Mouse (Mus musculus) adrenal gland, postnatal 25 days (tissue): ENCODE results near the gene Trim9. TPM values are rescaled to one million over a fixed set of nuclear protein-coding genes. Genes with fewer than 3 reads are reported as not detected.

Experiments
- DNase-seq: peaks from one replicate; pipeline ENCODE4 v3.0.0; 2021; ENCODE audit warnings: mixed read lengths
- long read RNA-seq: library from polyadenylated mRNA; stranded (forward); transcript quantifications from one replicate; pipeline ENCODE4 v2.0.0, GENCODE M21; 2021
- total RNA-seq: library from RNA; stranded (reverse); gene quantifications from 2 replicates; pipeline ENCODE4 v1.2.3, GENCODE M21; 2021

Gene Trim9
- 1.5 and 2.3 TPM in 2 replicates for total RNA-seq
- long read RNA-seq, partial matches to known transcripts = 1 of 1 reads
- long read RNA-seq, other reads (novel, unspliced or antisense) = 0 of 1 reads

DNA sequence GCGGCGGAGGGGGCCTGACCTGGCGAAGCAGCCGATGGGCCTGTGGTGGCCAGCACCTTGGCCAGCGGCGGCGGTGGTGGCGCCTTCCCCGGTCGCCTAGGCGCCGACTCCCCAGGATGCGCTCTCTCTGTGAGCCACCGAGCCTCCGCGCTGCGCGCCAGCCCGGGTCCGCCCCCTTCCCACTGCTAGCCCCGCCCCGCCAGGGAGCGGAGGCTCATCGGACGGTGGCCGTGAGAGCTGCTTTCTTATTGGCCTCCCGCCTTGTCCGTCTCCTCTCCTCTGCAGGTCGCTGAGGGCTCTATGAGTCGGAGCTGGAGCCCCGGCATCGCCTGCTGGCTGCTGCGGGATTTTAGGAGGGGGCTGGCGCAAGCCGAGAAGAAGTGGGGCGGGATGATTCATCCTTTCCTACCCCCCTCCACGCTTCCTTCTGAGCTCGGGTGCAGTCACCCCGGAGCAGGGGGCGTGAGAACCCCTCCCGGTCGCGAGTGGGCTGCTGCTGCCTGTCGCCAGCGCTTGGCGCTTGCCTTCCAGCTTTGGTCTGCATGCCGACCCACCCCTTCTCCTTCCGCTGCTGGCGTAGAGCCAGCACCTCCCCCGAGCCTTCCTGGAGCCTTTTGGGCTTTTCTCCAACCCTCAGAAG lies at the start of gene Trim9:
Gene Trim9 (minus strand): TSS at position 413 of the 640 bp plus-strand sequence.
- DNase-seq = peak; percentile 97

DNA sequence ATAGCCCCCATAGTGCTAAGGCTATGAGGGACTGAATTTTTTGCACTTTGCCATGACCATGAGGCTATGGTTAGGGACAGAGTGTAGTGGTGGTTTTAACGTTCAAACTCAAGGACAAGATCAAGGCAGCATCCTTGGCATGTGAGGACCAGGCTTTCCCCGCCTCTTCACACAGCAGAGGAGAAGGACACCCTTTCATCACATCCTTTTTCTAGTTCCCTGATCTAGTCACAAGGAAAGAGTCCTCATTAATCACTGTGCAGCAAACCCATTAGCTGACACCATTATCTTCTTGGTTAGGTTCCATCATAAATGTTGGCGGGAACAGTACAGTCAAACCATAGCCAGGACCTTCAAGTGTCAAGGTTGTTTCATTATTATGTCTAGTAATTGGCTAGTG lies 47.6 kb upstream of the Trim9 start:
- no peak for DNase-seq

DNA sequence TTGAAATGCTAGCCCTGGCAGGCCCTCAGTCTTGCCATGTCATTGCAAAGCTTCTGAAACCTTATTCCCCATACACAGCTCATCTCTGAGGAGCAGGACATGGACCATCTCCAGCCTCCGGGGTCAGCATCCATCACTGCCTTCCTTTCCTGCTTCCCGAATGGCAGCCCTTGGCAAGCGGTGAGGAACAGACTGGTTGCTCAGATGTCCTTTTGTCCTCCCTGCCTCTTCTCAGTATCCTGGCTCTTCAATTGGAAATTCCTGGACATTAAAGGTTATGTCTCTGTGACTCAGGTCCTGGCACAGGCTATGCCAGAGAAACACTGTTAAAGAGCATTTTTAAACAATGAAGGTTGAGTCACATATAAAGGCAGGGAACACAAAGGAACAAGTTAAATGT lies 43.8 kb upstream of the Trim9 start:
- peak; percentile 18 for DNase-seq

DNA sequence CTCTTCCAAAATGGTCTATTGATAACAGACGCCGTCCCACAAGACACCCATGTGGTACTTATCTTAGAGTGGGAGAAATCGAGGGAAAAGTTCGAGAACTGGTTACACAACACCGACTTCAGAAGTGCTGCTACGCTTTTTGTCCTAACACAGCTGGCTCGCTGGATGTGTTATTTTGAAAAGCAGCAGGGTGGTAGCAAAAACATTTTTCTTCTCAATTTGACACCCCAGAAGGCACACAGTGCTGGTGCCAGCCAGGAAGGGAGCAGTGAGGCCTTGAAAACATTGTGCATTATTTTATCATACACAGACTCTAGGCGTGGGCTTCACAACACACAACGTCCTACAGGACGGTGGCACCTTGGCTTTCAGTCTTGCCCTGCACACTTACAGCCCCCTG lies 27.6 kb upstream of the Trim9 start:
- no peak for DNase-seq

DNA sequence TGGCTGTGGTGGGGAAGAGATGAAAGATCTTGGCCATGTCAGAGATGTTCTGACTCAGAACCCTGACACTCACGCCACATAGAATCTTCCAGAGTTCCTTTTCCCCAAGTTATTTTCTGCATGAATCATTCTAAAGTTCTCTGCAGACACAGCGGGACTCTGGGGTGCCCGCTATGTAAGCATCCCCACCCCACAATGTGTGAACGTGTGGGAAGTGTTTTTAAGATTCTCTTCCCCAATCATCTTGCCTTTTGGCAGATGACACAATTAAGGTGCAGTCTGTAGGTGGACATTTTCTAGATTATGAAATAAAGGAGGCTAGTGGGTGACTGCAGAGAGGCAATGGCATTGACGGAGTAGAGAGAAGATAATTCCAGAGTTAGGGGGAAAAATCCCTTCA lies 25.5 kb upstream of the Trim9 start:
- no peak for DNase-seq

DNA sequence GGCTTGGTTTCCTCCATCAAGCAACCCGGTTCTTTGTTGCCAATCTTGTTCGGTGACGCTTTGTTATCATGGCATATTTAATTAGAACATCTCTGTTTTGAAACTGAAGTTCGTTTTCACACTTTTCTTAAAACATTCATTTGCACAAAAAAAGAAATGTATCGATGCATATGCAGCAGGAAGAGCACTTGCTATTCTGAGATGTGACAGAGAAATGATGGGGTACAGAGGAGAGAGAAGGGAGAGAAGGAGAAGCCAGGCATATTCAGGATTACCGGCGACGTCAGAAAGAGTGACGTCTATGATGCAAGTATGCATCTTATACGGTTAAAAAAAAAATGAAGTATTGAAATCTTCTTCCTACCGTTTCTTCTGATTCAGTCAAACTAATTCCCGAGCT lies 21.9 kb upstream of the Trim9 start:
- DNase-seq = no peak

DNA sequence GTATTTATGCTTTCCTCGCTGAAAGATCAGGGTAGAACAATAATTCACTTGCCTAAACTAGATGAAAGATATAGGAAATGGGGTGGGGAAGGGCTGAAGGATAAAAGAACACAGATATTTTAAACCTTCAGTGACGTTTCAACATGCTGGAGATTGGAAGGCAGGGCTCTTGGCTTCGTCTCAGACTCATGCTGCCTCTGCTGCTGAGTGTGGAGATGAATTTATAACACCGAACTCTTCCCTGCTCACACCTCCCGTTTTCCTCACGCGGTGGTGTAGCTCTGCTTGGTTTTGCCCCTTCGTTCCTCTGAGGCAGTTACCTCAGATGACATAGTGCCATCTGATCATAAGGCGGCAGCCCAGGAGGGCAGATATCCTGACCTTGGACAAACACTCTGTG lies 21.4 kb upstream of the Trim9 start:
- no peak for DNase-seq

DNA sequence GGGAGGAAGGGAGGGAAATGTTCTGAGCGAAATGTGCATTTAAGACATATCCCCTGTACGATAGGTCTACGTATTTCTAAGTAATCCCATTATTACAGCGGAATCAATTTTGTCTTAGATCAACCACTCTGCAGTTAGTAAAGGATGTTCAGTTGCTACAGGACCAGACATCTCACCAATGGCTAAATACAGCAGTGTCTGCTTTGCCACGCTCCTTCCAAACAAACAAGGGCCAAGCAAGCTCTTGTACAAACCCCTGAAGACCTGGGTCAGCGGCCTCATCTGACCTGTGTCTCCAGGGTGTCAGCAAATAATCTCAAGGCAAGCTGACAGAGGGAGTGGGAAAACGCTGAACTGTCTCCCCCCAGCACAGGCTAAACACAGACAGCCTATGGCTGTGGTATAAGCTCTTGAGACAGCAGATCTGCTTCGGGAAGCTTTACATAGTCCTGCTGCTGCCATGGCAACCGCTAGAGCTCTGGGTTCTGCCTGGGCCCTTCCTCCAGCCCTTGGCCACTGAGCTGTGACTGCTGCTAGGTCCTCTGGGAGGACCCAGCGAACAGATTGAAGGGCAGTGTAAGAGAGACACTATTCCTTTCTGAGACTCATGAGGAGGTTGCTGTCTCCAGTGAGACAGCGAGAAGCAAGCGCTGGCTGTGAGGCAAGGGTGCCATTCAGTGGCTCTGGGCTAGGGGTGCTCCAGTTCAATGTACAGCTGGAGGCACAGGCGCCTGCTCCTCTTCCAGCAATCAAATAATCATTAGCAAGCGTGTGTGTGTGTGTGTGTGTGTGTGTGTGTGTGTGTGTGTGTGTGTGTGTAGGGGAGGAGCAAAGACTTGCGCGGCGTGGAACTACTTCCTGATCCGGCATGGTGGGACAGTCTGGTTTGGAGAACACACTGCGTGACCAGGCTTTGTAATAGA lies 20.2 kb upstream of the Trim9 start:
- peak; percentile 21 for DNase-seq

DNA sequence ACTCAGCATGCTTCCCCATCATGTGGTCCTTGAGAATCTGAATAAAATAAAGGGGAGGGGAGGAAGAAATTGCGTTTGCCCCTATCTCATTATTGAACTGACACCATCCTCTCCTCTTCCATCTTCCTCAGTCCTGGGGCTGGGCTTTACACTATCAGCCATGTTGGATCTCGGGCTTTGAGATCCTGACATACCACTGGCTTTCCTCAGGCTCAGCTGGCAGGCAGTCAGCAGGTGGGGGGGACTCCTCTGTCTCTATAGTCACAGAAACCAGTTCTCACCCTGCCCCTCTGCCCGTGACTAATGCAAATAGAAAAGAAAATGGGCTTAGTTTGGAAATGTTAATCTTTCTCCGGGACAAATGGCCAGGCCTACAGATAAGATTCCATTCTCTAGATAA lies 15.6 kb upstream of the Trim9 start:
- no peak for DNase-seq

DNA sequence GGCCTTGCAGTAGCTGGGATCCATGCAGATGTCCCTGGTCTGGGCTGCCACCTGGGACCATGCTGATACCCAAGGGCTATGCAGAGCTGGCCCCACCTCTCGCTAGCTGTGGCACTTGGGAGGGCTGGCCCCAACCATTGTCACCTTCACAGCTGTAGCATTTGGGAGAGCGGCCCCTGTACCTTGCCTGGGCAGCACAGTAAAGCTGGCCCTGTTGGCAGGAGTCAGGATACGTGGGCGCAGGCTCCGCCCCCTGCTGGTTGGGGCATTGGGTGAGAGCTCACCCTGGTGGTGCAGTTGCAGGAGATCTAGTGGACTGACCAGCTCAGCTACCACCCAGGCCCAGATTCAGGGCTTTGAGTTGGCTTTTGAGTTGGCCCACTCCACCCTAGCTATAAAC lies 12.9 kb upstream of the Trim9 start:
- DNase-seq = peak; percentile 6

DNA sequence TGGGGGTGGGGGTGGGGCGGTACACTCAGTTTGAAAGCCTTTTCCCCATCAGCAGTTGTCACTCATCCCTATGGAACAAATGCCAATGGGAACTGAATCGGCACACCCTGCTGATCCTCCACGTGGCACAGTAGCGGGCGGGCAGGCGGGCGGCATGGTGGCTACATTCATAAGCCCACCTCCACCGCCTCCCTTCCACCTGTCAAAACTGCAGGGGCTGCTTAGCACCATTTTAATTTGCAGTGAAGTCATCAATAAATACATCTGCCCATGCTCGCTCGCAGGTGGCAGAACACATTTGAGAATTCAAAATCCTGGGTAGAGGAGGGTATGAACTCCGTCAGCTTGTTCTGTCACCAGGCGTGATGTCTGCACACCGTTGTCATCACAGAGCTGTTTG lies 12.0 kb upstream of the Trim9 start:
- DNase-seq = no peak

DNA sequence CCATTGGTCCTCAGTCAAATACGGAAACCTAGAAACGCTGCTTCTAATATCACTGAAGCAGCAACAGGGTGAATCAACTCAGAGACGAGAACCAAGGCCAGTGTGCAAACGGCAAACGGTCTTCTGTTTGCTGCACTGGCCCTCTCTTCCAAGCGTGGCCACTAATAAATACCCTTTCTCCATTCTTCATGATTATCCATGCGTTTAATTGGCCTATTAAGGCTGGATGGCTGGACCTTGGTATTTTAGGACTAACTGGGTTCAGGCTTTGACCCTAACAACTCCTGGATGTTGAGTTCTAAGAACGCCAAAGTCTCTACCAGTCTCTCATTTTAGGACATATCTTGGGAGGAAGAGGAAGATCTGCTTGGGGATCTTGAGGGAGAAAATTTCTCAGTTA lies 7.5 kb upstream of the Trim9 start:
- no peak for DNase-seq

DNA sequence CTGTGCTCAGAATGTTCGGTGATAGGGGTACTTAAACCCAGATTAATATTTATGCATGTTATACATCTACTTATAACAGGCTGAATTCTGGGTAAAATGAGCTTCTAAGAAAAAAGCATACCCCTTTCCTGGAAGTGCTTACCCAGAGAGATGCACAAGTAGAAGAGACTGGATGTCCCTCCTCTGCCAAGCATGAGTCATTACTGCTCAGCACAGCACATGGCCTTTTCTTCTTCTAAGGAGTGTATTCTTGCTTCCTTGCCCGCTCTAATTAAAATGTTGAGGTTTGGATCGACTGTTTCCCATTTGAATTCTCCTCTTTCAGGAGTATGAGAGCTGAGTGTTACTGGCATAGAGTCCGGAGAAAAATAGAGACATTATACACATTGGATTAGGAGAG lies 3.1 kb upstream of the Trim9 start:
- no peak for DNase-seq

DNA sequence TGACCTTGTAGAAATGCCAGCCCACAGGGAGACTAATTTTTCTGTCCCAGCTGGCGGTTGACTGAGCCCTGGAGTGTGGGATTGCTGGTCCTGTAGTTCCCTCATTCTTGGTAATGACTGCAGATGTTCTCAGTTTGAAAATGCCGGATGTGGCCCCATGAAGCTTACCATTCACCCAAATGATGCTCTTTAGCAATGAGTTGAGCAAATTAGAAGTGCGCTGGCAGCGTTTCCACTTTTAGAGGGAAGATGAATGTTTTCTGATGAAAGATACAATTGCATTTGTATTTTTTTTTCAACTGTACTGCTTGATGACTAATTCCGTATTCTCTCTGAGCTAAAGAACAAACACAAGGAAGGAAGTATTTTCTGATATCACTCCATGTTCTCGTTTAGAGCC lies 2.4 kb upstream of the Trim9 start:
- DNase-seq = no peak

DNA sequence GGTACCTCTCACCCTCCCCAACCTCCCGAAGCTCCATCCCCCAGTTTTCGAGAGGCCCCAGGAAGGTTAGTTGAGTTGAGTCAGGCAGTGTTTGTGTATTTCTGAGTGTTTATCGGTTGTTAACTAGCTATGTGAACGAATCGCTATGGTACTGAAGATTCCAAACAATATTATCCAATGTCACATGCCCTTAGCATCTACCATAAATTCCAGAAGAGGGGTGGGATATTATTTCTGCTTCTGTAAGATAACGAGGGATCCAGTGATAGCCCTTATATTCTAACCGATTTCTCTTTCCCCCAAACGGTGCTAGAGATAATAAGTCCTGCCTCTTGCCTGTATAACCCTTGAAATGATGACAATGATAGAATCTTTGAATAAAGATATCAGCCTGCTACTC lies 612 bp upstream of the Trim9 start:
- DNase-seq = no peak

DNA sequence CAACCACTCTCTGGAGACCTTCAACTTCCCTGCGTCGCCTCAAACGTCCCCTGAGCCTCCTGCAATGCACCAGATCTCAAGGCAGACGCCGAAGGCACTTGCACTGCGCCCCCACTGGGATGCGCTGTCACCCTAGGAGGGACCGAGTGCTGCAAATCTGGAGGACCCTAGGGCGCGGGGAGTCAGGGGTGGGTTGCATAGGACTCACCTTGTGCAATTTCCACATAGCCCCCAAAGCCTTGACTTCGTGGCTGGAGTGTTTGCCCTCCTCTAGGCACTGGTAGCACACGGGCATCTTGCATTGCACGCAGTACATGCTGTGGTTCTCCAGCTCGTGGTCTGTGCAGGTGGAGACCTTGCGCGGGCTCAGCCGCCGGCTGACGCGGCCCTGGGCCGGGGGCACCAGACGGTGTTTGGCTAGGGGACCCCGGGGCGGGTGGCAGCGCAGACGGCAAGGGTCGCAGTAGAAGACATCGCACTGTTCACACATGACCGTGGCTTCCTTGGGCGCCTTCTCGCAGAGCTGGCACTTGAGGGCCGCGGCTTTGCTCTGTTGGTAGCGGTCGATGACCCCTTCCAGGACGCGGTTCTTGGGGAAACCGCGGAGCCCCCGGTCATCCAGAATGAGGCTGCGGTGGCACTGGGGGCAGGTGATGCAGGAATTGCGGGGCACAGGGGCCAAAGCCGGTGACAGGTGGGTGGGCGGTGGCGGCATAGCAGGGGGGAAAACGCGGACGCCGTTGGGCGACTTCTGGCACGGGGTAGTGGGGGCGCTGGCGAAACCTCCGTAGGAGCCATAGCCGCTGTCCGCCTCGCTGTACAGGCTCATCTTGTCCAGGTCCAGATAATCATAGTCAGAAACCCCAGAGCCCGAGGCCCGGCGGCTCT lies 1.0 kb downstream of the Trim9 start:
- peak; percentile 39 for DNase-seq

DNA sequence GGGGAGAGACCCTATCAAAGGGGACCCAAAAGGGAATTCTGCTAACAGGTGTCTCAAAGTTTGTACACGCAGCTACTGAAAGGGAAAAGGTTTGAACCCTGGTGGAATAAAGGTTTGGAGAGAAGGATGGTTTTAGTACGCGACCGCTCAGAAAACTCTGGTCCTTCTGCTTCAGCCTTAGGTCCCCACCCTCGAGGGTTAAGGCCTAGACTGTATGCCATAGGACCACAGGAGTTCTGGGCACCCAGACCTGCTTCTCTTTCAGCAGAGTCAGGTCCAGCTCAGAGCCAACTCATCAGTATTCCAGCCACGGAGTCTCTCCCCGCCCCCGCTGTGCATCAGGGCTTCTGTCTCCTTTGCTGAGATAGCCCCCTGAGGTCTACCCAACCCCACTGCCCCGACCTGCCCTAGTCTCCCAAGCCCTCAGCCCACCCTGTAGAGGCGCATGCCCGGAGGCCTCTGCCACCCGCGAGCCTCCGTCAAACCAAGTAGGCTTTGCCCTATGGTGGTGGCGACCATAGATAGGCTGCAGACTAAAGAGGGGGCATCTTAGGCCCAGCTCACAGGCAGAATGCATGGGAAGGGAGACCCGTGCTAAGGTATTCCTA lies 1.8 kb downstream of the Trim9 start:
- DNase-seq = no peak

DNA sequence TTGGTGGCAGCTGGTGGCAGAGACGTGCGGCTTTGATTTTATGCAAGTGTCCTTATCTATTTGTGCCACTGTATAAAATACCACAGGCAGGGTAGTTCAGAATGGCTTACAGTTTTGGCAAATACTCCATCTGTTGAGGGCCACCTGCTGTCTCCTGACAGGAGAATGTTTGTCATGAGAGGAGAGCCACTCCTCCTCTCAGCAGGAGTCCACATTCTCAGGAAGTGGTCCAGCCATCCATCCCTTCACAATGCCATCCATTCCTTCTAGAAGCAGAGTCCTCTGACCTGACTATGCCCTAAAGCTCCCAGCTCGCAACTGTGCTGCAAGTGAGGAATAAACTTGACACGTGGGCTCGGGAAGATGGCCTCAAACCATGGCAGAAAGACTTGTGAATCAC lies 12.2 kb downstream of the Trim9 start:
- DNase-seq = no peak

DNA sequence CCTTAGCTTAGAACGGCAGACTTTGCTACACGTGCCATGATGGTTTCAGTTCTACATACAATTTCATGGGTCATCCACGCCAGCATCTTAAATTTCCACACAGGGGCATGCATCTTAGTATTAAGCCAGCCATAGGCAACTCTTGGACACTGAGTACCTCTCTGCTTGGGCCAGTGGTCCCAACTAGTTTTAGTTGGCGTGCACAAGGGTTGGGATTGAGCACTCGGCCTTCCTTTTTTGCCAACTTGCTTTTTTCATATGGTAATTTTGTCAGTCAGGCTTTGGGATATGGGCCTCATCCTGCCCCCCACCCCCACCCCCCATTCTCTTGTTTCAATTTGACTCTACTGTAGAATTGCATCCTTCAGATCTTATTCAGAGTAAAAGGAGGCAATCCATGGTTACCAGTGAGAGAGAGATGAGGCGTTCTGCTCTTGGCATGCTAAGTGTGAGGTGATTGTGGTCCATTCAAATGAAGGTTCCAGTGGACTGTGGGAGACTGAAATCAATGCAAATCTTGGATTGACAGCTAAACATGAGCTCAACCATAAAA lies 14.1 kb downstream of the Trim9 start:
- DNase-seq = no peak

DNA sequence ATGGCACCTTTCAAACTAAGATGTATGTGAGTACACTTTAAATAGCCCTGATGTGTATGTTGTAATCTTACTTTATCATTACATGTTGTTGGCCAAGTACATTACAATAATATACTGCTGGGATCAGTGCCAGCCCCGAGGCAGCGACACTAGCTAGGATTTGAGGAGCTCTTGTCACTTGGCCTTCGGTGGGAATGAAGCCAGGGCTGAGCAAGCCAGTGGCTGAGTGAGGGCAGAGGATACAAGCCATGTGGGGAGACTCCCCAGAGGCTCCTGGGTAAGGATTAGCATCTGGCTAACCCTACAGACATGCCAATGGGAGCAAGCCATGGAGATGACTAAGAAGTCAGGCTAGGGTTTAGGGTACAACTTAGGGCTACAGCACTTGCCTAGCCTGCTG lies 18.4 kb downstream of the Trim9 start:
- DNase-seq = no peak

DNA sequence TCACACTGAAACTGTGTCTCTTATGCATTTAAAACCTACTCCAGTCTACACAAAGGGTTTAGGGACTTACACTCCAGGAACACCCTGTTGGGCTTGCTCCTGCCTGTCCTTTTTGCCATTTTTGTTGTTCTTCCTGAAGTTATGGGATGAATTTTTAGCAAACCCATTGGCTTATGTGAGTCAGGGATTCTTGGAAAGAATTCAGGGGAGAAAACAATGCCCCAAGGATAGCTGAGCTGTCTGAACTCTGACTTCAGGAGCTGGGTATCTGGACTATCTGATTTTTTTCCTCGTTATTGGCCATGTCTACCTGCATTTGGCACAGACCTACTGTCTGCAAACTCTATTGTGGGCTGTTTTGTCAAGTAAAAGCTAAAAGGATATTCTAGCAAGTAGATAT lies 20.5 kb downstream of the Trim9 start:
- DNase-seq = no peak

DNA sequence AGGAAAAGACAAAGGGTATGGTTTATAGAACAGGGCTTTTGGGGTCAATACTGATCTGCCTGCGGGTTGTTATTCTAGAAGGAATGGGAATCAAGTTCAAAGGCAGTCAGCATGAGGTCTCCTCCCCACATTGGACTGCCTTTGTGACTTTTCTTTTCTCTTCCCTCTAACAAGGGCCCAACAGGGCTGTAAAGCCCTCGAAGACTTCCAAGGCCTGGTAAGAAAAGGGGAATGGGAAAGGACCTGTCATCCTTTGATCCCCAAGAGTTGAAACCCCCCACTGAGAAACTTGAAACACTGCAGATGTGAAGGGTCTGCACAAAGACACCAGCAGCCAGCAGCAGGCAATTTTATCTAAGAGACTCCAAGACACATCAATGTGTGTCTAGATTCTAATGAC lies 21.0 kb downstream of the Trim9 start:
- DNase-seq = no peak
